Comparison of ENCODE assay signal across 12 mouse cellular contexts in genomic region chr2:163712473-163712872, GRCm38 (mm10). TPM values are rescaled to one million over a fixed set of nuclear protein-coding genes. Genes with fewer than 3 reads are reported as not detected.
A peak's percentile ranks its signal among the peaks of the same experiment; 100 is the strongest.
DNase-seq lines count a peak whose midpoint lies in the region; ATAC-seq lines count a peak whose summit lies in the region.
"Had no signal": no experiment of that assay in that cellular context is flagged by ENCODE, and none has a peak within 500 bp of the region (broad histone marks: within the 10 kb centered on the region; RNA-seq: fewer than 3 reads in every experiment).

No protein-coding gene starts in this region.

- H3K36me3 ChIP-seq in heart, embryonic 15.5 days: no peaks in the 10 kb centered on the region

- H3K9ac ChIP-seq in heart, embryonic 15.5 days: peak overlapping the region; percentile 25; the same call in 1 of the 2 replicates
- H3K9ac ChIP-seq: forebrain, embryonic 13.5 days had no signal

- no peak overlapping the region for H3K4me3 ChIP-seq in heart, embryonic 15.5 days
- H3K4me3 ChIP-seq: forebrain, embryonic 13.5 days; myocyte had no signal

- H3K27ac ChIP-seq in heart, embryonic 15.5 days: peak overlapping the region; percentile 66
- H3K27ac ChIP-seq: forebrain, embryonic 13.5 days had no signal

- ATAC-seq in heart, embryonic 15.5 days (replicated peaks; ENCODE audit: insufficient number of reproducible peaks, insufficient read depth, low FRiP score, low read depth): no peak
- ATAC-seq in megakaryocyte, adult 5-6 weeks (ENCODE audit: poor library complexity, severe bottlenecking): peak; percentile 46
- ATAC-seq: forebrain, embryonic 13.5 days; lung, postnatal 0 days had no signal

- DNase-seq in heart, postnatal 10 days: no peak
- DNase-seq in spleen, postnatal 36 days (ENCODE audit: low spot score in 2 of 2): peak; percentile 51 to 55
- DNase-seq in spleen, postnatal 14 days (ENCODE audit: low spot score in 2 of 2): no peak
- DNase-seq in thymus, postnatal 36 days: peak; percentile 58 to 81
- DNase-seq in T-cell, adult 2 months (ENCODE audit: low spot score): no peak
- no peak for DNase-seq in layer of hippocampus, postnatal 25 days (ENCODE audit: extremely low spot score in 1 of 2, low spot score in 1 of 2)
- DNase-seq: kidney, postnatal 14 days had no signal

- no peaks in the 10 kb centered on the region for H3K27me3 ChIP-seq in heart, embryonic 15.5 days
- H3K27me3 ChIP-seq: forebrain, embryonic 13.5 days had no signal

- intact Hi-C loops in heart, postnatal 10 days (cut with DNase I): no loop called here

- WGBS in heart, embryonic 15.5 days: 32% methylated on average over 7 of the region's 7 CpGs

- H3K4me1 ChIP-seq in heart, embryonic 15.5 days (replicated peaks): peaks cover 76% of the 10 kb centered on the region

- H3K9me3 ChIP-seq in heart, embryonic 15.5 days (replicated peaks): no peaks in the 10 kb centered on the region
- H3K9me3 ChIP-seq: forebrain, embryonic 13.5 days had no signal

- H3K4me2 ChIP-seq in heart, embryonic 15.5 days: no peak overlapping the region
- H3K4me2 ChIP-seq: forebrain, embryonic 13.5 days had no signal

RNA-seq across cellular contexts. Expression of gene Ada, which starts 37.6 kb away (rescaled TPM):
- polyA plus RNA-seq in heart, embryonic 15.5 days (2015; fragmentation: Nextera tagmentation; extraction: Ambion mirVana): 3.0 and 8.4 TPM in 2 replicates
- 1 to 10 TPM; 1.6 to 1.7 TPM for total RNA-seq in heart, postnatal 10 days (2021)
- total RNA-seq in megakaryocyte, adult 5-6 weeks (2015): 3.7 and 5.3 TPM in 2 replicates
- 6.1 and 7.6 TPM in 2 replicates for total RNA-seq in megakaryocyte, adult 5-6 weeks (2017)
- total RNA-seq in layer of hippocampus, postnatal 25 days (2021): 1 to 10 TPM; 1.2 to 1.5 TPM

RNA-seq across cellular contexts. Expression of gene Pkig, which starts 54.3 kb away (rescaled TPM):
- polyA plus RNA-seq in heart, embryonic 15.5 days (2015; fragmentation: Nextera tagmentation; extraction: Ambion mirVana): 289 and 356 TPM in 2 replicates
- 100 to 1,000 TPM; 177 to 195 TPM for total RNA-seq in heart, postnatal 10 days (2021)
- total RNA-seq in megakaryocyte, adult 5-6 weeks (2015): 47.7 and 50.9 TPM in 2 replicates
- total RNA-seq in megakaryocyte, adult 5-6 weeks (2017): 36.8 and 55.2 TPM in 2 replicates
- 10 to 100 TPM; 86.5 to 94.6 TPM for total RNA-seq in layer of hippocampus, postnatal 25 days (2021)

Comparison
In these comparisons a context has a peak if more than half of its experiments do, and no peak if none do; other contexts are left out.
1. DNase-seq: peak in spleen, postnatal 36 days (2 of 2) and thymus, postnatal 36 days (2 of 2); none in heart, postnatal 10 days (0 of 2), spleen, postnatal 14 days (0 of 2), T-cell, adult 2 months (single experiment) and layer of hippocampus, postnatal 25 days (0 of 2).